Mouse (Mus musculus): Measurements from ENCODE around the gene Mdh1.

The Mdh1 gene

DNA sequence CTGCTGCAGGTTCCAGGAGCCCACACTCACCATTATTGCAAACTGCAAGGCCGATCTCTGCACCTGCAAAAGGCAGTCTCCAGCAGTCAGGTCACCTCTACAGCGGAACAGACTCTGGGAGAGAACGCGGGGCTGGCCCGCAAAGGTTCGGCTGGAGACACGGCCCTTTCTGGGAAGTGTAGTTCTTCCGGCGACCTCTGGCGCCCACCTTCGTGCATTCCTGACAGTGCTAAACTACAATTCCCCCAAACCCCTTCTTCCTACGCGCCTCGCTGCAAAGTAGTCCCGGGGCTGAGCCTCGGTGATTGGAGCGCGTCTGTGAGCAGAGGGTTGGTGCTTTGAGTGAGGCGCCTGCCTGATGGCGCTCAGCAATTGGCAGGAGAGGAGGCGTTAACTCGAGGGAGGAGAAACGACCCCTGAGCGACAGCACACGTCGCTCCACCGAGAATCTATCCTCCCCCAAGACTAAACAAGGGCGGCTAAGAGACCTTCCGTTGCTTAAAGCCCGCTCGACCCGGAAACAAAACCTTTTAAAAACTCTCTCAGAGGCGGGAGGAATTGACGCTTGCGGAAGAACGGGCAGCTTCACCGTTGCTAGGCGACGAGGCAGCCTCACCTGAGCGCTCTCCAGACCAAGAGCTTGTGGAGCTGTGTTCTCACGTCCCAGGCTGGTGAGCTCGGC, at the start of gene Mdh1, which contains the start of gene Wdpcp:
Gene Mdh1, minus strand, starts transcription at position 668 of the 682 bp plus-strand sequence.
Gene Wdpcp, plus strand, starts transcription at position 536 of the 682 bp plus-strand sequence.
- DNase-seq (ENCODE audit: low read depth), result peak; percentile 98

GRCm38 (mm10) chr11:21615915-21616314, 43.7 kb upstream of the Mdh1 start:
- DNase-seq (ENCODE audit: low read depth), result peak; percentile 22

- DNase-seq (ENCODE audit: low read depth), result no peak
These were observed 30.3 kb upstream of the Mdh1 start for GRCm38 (mm10) chr11:21602497-21602896.

DNA sequence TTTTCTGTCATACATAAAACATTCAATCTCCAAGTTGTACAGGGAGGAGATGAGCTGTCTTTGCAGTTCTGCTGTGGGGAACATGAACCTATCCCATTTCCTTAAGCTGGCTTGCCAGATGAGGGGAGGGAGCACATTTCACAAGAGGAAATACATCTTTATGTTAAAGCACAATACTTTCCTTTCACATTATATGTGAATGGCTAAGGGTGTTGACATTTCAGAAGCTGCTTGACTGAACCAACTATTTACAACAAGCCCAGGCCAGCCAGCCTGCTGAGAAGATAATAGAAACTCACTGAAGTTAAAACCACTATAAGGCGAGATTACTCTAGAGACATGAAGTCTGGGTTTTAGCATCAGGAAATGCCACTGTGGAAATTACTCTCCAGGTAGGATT, 11.1 kb upstream of the Mdh1 start:
- peak; percentile 54 for DNase-seq (ENCODE audit: low read depth)

- DNase-seq (ENCODE audit: low read depth), result peak; percentile 81
These were observed 9.3 kb upstream of the Mdh1 start for GRCm38 (mm10) chr11:21581472-21581871.

DNA sequence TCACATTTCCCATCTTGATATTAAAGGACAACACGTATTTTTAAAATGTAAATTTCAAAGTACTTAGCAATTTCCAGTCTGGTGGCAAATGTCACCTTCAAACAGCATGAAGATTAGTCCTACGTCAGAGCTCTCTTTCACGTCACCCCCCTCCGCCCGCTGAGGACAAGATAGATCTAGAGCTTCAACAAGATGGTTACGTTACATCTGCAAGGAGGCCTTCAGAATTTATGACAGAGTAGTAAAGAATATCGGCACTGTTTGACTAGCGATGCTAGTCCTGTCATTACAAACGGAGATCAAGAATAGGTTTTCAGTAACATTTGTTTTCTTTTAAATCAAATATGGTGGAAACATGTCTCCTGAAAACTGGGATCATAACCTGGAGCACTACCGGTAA, 1.2 kb downstream of the Mdh1 start:
- DNase-seq (ENCODE audit: low read depth), result peak; percentile 55

DNA sequence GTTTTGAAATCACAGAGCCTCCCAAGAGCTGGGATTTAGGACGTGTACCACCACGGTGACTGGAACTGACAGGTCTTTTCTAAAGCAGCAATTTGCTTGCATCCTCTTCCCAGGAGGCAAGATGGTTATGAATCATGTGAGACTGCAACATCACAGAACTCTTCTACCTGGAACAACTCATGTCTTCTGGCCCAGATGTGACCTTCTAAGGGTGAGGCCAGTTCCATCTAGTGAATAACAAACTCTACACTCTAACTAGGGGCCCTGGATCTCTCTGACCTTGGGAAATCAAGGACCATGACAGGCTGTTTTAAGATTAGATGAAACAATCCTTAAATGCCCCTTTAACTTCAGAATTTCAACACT, 2.1 kb downstream of the Mdh1 start:
- DNase-seq (ENCODE audit: low read depth), result peak; percentile 26

GRCm38 (mm10) chr11:21569456-21570108, 2.6 kb downstream of the Mdh1 start:
- peak; percentile 91 for DNase-seq (ENCODE audit: low read depth)

DNA sequence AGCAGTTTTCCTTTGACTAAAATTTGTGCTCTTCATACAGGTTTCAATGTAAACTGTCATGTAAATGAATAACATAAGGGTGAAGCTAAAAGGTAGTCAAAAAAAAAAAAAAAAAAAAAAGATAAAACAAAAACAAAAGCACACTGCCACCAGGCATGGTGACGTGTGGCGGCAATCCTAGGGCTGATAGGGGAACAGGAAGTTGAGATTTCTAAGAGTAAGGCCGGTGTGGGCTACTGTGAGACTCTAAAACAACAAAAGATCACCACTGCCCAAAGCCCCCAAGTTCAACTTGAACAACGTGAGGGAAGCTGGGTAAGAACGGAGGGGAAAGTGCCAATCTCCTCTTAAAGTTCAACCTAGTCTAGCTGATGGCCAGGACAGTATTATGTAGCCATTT, 3.2 kb downstream of the Mdh1 start:
- peak; percentile 69 for DNase-seq (ENCODE audit: low read depth)

DNA sequence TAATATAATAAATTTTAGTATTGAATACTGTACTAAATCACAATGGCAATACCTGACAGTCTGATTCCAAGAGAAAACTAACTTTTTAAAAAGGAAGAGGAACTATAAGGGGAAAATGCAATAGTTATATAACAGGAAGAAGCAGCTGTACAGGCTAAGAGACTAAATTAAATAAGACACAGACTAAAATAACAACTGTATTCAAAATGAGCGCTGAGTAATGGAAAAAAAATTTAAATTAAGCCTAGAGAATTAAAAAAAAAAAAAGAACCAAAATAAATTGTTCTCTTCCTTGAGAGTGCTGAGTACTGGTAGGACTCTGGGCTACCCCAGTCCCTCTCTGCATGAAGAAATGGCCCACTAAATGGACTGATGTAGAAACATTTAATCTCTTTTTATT, 4.4 kb downstream of the Mdh1 start:
- no peak for DNase-seq (ENCODE audit: low read depth)

GRCm38 (mm10) chr11:21566934-21567333, 5.2 kb downstream of the Mdh1 start:
- DNase-seq (ENCODE audit: low read depth), result peak; percentile 42

DNA sequence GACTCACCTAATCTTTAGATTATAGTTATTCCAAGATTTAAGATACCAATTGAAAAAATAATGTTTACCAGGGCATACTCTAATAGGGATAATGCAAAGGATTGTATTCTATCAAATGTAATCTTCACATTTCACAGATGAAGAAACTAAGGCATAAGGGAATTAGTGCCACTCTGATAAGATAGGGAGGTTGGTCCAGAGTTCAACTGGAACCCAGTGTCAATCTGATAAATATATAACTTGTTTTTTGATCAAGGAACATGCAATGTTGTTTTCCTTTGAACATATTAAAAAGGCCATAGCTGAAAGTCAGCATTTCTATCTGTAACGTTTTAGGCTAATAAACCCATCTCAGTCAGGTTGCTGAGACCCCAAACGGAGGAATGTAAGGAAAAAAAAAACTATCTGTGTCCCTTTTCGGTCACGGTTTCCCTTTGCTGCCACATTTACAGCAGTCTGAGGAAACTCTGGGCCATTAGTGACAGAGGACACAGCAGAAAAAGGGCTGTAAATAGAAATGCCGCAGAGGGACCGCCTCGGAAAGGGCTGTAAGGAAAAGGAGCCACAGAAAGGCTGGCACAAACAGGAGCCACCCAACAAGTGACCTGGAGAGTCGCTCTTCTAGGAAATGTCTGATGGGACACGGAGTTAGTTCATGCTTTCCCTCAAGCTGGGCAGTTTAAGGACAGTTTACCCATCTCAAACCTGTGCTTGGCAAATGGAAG, 7.3 kb downstream of the Mdh1 start:
- DNase-seq (ENCODE audit: low read depth), result no peak

- peak; percentile 22 for DNase-seq (ENCODE audit: low read depth)
These were observed 8.4 kb downstream of the Mdh1 start for GRCm38 (mm10) chr11:21563617-21564325.

GRCm38 (mm10) chr11:21561347-21561746, 10.8 kb downstream of the Mdh1 start:
- no peak for DNase-seq (ENCODE audit: low read depth)

DNA sequence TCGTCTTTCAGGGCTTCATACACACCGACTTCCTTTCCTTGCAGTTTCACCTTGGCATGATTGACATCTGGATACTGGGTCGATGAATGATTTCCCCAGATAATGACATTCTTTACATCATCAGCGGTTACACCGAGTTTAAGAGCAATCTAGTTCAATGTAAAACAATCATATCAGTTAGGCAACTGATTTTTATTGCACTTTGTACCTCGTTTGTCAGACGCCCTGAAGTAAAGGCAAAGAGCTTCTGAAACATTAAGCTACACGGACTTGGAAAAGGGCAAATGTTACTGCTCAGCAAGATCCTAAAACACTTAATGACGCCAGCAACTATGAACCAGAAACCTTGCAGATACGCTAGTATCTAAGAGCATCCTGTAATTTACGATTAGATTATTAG, 12.4 kb downstream of the Mdh1 start:
- no peak for DNase-seq (ENCODE audit: low read depth)

GRCm38 (mm10) chr11:21552049-21552448, 20.1 kb downstream of the Mdh1 start:
- DNase-seq (ENCODE audit: low read depth), result peak; percentile 85

DNA sequence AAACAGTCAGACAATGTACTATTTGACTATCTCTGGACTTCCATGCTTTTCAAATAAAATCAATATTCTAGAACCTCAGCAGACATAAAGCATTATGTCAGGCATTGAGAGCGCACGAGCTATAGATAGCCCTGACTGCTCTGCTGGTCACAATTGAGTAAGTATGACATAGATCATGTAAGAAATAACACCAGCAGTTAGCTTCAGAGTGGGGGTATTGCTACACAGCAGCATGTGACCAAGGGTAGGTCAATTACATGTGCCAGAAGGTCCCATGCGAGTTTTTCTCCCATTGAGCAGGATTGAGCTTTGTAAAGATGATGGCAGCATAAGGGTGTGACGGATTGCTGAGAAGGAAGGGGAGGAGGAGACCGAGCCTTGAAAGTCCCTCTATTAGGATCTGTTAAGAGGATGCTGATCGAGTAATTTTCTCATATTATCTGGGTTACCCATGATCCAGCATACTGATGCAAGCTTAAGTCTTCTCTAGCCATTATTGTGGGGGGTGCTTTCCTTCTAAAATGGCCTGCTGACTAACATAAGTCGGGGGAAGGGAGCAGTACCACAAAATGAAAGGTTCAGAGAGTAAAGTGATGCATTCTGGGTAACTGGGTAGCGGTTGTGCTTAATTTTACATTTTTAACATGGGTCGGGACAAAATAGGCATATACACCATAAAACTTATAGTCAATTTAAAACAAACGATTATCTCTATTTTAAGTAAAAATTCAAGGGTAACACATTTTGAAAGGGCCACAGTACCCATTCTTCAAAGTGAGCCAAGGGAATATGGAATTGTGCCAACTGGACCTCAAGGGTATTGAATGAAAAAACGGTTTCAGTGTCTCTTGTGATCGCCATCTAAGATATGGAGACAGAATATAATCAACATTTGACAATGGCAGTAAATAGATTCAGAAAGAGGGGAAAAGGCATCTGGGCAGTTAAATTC, 21.7 kb downstream of the Mdh1 start:
- peak; percentile 37 for DNase-seq (ENCODE audit: low read depth)

DNA sequence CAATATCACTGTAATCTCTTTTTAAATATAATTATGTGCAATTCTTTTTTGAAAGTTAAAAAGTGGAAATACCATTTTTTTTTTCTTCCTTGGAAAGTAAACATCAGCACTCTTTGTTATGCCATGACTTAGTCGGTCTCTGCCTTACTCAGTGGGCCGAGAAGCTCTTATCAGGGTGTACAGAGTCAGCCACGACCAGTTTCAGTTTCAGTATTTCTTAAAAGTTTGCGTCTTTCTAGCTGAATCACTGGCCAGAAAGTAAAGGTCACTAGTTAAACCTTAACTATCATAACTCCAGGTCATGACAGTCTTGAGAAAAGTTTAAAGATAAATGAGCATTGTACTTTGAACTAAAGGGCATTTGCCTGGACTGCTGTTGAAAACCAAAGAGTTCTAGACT, 22.4 kb downstream of the Mdh1 start:
- DNase-seq (ENCODE audit: low read depth), result peak; percentile 71

DNA sequence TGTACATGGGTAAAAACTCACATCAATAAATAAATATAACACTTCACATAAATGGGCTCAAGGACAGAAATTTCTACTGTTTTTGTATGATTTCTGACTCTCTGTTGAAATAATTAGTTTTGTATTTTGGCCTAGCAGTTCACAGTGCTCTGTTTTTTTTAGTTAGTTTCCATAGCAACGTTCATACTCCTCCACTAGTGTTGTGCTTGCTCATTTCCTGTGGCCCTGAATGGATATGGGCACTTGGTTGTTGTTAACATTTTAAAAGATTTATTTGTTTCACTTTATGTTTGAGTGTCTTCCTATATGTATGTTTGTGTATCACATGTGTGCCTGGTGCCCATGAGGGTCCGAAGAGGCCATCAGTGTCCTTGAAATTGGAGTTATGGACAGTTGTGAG, 23.1 kb downstream of the Mdh1 start:
- DNase-seq (ENCODE audit: low read depth), result peak; percentile 66

GRCm38 (mm10) chr11:21547518-21547917, 24.6 kb downstream of the Mdh1 start:
- DNase-seq (ENCODE audit: low read depth), result no peak

GRCm38 (mm10) chr11:21546671-21547070, 25.5 kb downstream of the Mdh1 start:
- DNase-seq (ENCODE audit: low read depth), result no peak
